ENCODE assay signal across 8 mouse cellular contexts in genomic region chr17:62881791-62882725, GRCm38 (mm10). TPM values are rescaled to one million over a fixed set of nuclear protein-coding genes. Genes with fewer than 3 reads are reported as not detected.
DNase-seq lines count a peak whose midpoint lies in the region; ATAC-seq lines count a peak whose summit lies in the region.

No protein-coding gene starts in this region.

- H3K27ac ChIP-seq in intestine, embryonic 14.5 days (ENCODE audit: low read depth), result peak overlapping the region; percentile 87

- peak; percentile 84 for DNase-seq in adrenal gland, adult 2 months
- peak; percentile 81 for DNase-seq in embryo, embryonic 10 days (ENCODE audit: low spot score)
- peak; percentile 10 for DNase-seq in gastrocnemius, postnatal 25 days
- DNase-seq in intestine, embryonic 14.5 days (ENCODE audit: low spot score), result peak; percentile 90
- DNase-seq in left cerebral cortex, postnatal 36 days (ENCODE audit: low spot score in 2 of 2), result peak; percentile 51 to 54
- DNase-seq in mesoderm, embryonic 11.5 days (ENCODE audit: low read depth, low spot score), result peak; percentile 77
- peak; percentile 45 for DNase-seq in right cerebral cortex, postnatal 4 days

- no peaks in the 10 kb centered on the region for H3K27me3 ChIP-seq in intestine, embryonic 14.5 days (replicated peaks; ENCODE audit: control insufficient read depth, insufficient read depth, low read length)

- under 1% methylated on average over 58 of the region's 58 CpGs for WGBS in intestine, embryonic 14.5 days

- intact Hi-C loops in left cerebral cortex, postnatal 36 days (cut with DNase I), result no loop called here

- peak overlapping the region; percentile 88 for H3K4me3 ChIP-seq in intestine, embryonic 14.5 days (ENCODE audit: low read depth, low read length)

- H3K36me3 ChIP-seq in intestine, embryonic 14.5 days (ENCODE audit: control insufficient read depth, insufficient read depth, low read length), result no peaks in the 10 kb centered on the region

- H3K9ac ChIP-seq in intestine, embryonic 14.5 days (ENCODE audit: low read length), result peak overlapping the region; percentile 94

- no peaks in the 10 kb centered on the region for H3K9me3 ChIP-seq in intestine, embryonic 14.5 days (ENCODE audit: control insufficient read depth, low read length)

- ATAC-seq in intestine, embryonic 14.5 days (replicated peaks; ENCODE audit: low FRiP score, low TSS enrichment, low read depth), result peak; percentile 20
- no peak for ATAC-seq in erythroid progenitor cell, adult 5-6 weeks (replicated peaks; ENCODE audit: low FRiP score, poor library complexity, severe bottlenecking)

- H3K4me2 ChIP-seq in intestine, embryonic 14.5 days (ENCODE audit: low read length), result peak overlapping the region; percentile 95

- peaks cover 12% of the 10 kb centered on the region for H3K4me1 ChIP-seq in intestine, embryonic 14.5 days (replicated peaks; ENCODE audit: control insufficient read depth, insufficient read depth, low read length)

RNA-seq across cellular contexts. Expression of gene Efna5, which starts 0.9 kb away (rescaled TPM):
- total RNA-seq in adrenal gland, adult 2 months (2021), result 10 to 100 TPM; 20.4 to 22.6 TPM
- 2.9 and 3.7 TPM in 2 replicates for polyA plus RNA-seq in adrenal gland, adult 2 months (2012; rRNA removed)
- total RNA-seq in gastrocnemius, postnatal 25 days (2021), result 1 to 10 TPM in 1 of 2 experiments, under 1 TPM in 1; 0.46 to 2.9 TPM
- polyA plus RNA-seq in intestine, embryonic 14.5 days (2014; fragmentation: Nextera tagmentation; extraction: Ambion mirVana), result 42.4 and 51.1 TPM in 2 replicates
- total RNA-seq in left cerebral cortex, postnatal 36 days (2021), result 10 to 100 TPM; 35.7 to 37.7 TPM
- not detected in 2 replicates for total RNA-seq in erythroid progenitor cell, adult 5-6 weeks (2015; ENCODE audit: low replicate concordance)
- not detected in 2 replicates for total RNA-seq in erythroid progenitor cell, adult 5-6 weeks (2017; ENCODE audit: low replicate concordance)

Comparison
In these comparisons a context has a peak if more than half of its experiments do, and no peak if none do; other contexts are left out.
1. DNase-seq: peak in every context shown above with its lines; median percentile 90 in intestine, embryonic 14.5 days; 84 in adrenal gland, adult 2 months; 81 in embryo, embryonic 10 days; 77 in mesoderm, embryonic 11.5 days; 52 in left cerebral cortex, postnatal 36 days; 45 in right cerebral cortex, postnatal 4 days; 10 in gastrocnemius, postnatal 25 days.
2. RNA of gene Efna5, which starts 0.9 kb away (total RNA-seq): 35.7 to 37.7 TPM in left cerebral cortex, postnatal 36 days and 20.4 to 22.6 TPM in adrenal gland, adult 2 months; 0.46 to 2.9 TPM in gastrocnemius, postnatal 25 days and not detected in erythroid progenitor cell, adult 5-6 weeks; every median in the first group is over 4 times any median in the second.